Mouse (Mus musculus) lung, adult 2 months (tissue): ENCODE measurements around the gene Lancl2.

Source experiments
- CTCF ChIP-seq: fragments of 200-500 bp; IDR thresholded peaks from 2 replicates; pipeline ENCODE4 v1.5.1; 2011; ENCODE audit warnings: mild to moderate bottlenecking, low read length, control low read depth; ENCODE audit not compliant: insufficient read depth
- POLR2A ChIP-seq: fragments of 200-500 bp; IDR thresholded peaks from 2 replicates; pipeline ENCODE4 v1.6.1; 2011; ENCODE audit warnings: low read depth, mild to moderate bottlenecking, control low read depth, low read length, borderline replicate concordance; ENCODE audit errors: extremely low read depth

DNA sequence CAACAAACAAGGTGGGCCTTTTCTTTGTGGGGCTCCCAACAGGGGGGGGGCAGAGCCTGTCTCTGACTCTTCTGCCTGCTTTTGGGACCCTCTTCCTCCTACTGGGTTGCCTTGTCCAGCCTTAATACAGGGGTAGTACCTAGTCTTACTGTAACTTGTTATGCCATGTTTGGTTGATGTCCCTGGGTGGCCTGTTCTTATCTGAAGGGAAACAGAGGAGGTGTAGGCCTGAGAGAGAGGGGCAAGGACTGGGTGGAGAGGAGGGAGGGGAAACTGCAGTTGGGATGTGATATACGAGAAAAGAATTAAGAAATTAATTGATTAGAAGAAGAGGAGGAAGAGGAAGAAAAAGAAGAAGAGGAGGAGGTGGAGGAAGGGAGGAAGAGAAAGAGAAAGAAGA is 63.9 kb downstream of the Lancl2 start:
- TF ChIP-seq POLR2A, result no peak
- no peak for TF ChIP-seq CTCF
